Comparison of ENCODE assay signal across 14 mouse cellular contexts in the genomic region with DNA sequence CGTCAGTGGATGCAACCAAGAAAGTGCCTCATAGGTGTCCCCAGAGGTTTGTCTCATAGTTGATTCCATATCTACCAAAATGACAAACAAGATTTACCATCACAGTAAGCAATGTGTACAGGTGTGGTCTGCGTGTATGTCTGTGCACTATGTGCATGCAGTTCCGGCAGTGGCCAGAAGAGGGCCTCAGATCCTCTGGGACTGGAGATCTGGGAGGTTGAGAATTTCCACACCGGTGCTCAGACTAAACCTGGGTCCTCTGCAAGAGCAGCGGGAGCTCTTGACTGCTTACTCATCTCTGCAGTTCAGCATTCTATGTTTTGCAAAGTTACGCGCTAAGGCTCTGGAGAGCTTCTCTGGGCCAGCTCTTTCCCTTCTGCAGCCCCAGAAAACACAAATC. TPM values are rescaled to one million over a fixed set of nuclear protein-coding genes. Genes with fewer than 3 reads are reported as not detected.
DNase-seq lines count a peak whose midpoint lies in the region; ATAC-seq and TF ChIP-seq lines count a peak whose summit lies in the region.
"Had no signal": no experiment of that assay in that cellular context is flagged by ENCODE, and none has a peak within 500 bp of the region (broad histone marks: within the 10 kb centered on the region; RNA-seq: fewer than 3 reads in every experiment).

No protein-coding gene starts in this region.

- H3K79me2 ChIP-seq in liver, adult 2 months (ENCODE audit: control insufficient read depth, insufficient read depth, low read length): no peaks in the 10 kb centered on the region

- no peaks in the 10 kb centered on the region for H3K4me1 ChIP-seq in hindbrain, embryonic 11.5 days (replicated peaks; ENCODE audit: control insufficient read depth, insufficient read depth, low read length)
- peaks cover 13% of the 10 kb centered on the region for H3K4me1 ChIP-seq in hindbrain, embryonic 12.5 days
- H3K4me1 ChIP-seq in G1E (ENCODE audit: insufficient read depth, low read depth, low read length): peaks cover 96% of the 10 kb centered on the region
- H3K4me1 ChIP-seq in liver, adult 2 months (ENCODE audit: control insufficient read depth, insufficient read depth, low read length): no peaks in the 10 kb centered on the region
- no peaks in the 10 kb centered on the region for H3K4me1 ChIP-seq in forebrain, embryonic 13.5 days
- H3K4me1 ChIP-seq: hindbrain, embryonic 15.5 days had no signal

- no peak overlapping the region for H3K9ac ChIP-seq in hindbrain, embryonic 11.5 days (ENCODE audit: low read depth, low read length)
- no peak overlapping the region for H3K9ac ChIP-seq in hindbrain, embryonic 12.5 days
- no peak overlapping the region for H3K9ac ChIP-seq in liver, adult 2 months (ENCODE audit: low read depth, low read length)
- no peak overlapping the region for H3K9ac ChIP-seq in forebrain, embryonic 13.5 days
- H3K9ac ChIP-seq: hindbrain, embryonic 15.5 days had no signal

- TF ChIP-seq POLR2A in liver, adult 2 months (IDR thresholded peaks at IDR 0.05; ENCODE audit: extremely low read depth, insufficient read depth, low read length): no peak

- peak; percentile 25 for DNase-seq in hindbrain, embryonic 11.5 days (ENCODE audit: low spot score)
- DNase-seq in 3T3-L1 (ENCODE audit: low read depth, low spot score) (peak; percentile 33), G1E (ENCODE audit: low spot score) (no peak)
- DNase-seq in liver, adult 2 months (ENCODE audit: extremely low read depth, low read depth, low spot score): no peak
- no peak for DNase-seq in layer of hippocampus, postnatal 14 days (ENCODE audit: low spot score in 2 of 2)
- DNase-seq: cerebellum, postnatal 36 days; gastrocnemius, postnatal 36 days had no signal

- H3K9me3 ChIP-seq in hindbrain, embryonic 11.5 days (ENCODE audit: control insufficient read depth, low read length): no peaks in the 10 kb centered on the region
- no peaks in the 10 kb centered on the region for H3K9me3 ChIP-seq in hindbrain, embryonic 12.5 days (replicated peaks)
- H3K9me3 ChIP-seq in G1E (replicated peaks): no peaks in the 10 kb centered on the region
- H3K9me3 ChIP-seq in forebrain, embryonic 13.5 days (replicated peaks): no peaks in the 10 kb centered on the region
- H3K9me3 ChIP-seq: hindbrain, embryonic 15.5 days; midbrain, embryonic 10.5 days had no signal

- H3K27ac ChIP-seq in hindbrain, embryonic 11.5 days (ENCODE audit: low read depth, low read length): no peak overlapping the region
- no peak overlapping the region for H3K27ac ChIP-seq in hindbrain, embryonic 12.5 days
- no peak overlapping the region for H3K27ac ChIP-seq in liver, adult 2 months (replicated peaks; ENCODE audit: insufficient read depth, low read depth, low read length)
- no peak overlapping the region for H3K27ac ChIP-seq in forebrain, embryonic 13.5 days
- H3K27ac ChIP-seq: hindbrain, embryonic 15.5 days had no signal

- ATAC-seq in hindbrain, embryonic 11.5 days (ENCODE audit: low FRiP score): no peak
- no peak for ATAC-seq in hindbrain, embryonic 12.5 days (ENCODE audit: low FRiP score)
- ATAC-seq in G1E (ENCODE audit: extremely low read depth, insufficient number of reproducible peaks, low FRiP score, poor library complexity, severe bottlenecking): no peak
- no peak for ATAC-seq in monocyte, adult 5-6 weeks (replicated peaks; ENCODE audit: insufficient number of reproducible peaks, low FRiP score, low TSS enrichment, poor library complexity, severe bottlenecking)
- no peak for ATAC-seq in forebrain, embryonic 13.5 days

- H3K4me3 ChIP-seq in hindbrain, embryonic 11.5 days (ENCODE audit: low read depth, low read length): no peak overlapping the region
- no peak overlapping the region for H3K4me3 ChIP-seq in hindbrain, embryonic 12.5 days
- H3K4me3 ChIP-seq in G1E (ENCODE audit: low read depth, low read length): peak overlapping the region; percentile 60; the same call in 1 of the 2 replicates
- H3K4me3 ChIP-seq in liver, adult 2 months (ENCODE audit: insufficient read depth, low read depth, low read length): no peak overlapping the region
- no peak overlapping the region for H3K4me3 ChIP-seq in forebrain, embryonic 13.5 days
- H3K4me3 ChIP-seq: hindbrain, embryonic 15.5 days; midbrain, embryonic 10.5 days had no signal

- H3K4me2 ChIP-seq in hindbrain, embryonic 11.5 days (replicated peaks; ENCODE audit: low read depth, low read length): no peak overlapping the region
- H3K4me2 ChIP-seq in hindbrain, embryonic 12.5 days (replicated peaks): no peak overlapping the region
- H3K4me2 ChIP-seq in forebrain, embryonic 13.5 days: no peak overlapping the region
- H3K4me2 ChIP-seq: hindbrain, embryonic 15.5 days had no signal

- WGBS in hindbrain, embryonic 11.5 days: 89% methylated on average over 7 of the region's 7 CpGs
- 90% methylated on average over 7 of the region's 7 CpGs for WGBS in hindbrain, embryonic 12.5 days
- 92% methylated on average over 7 of the region's 7 CpGs for WGBS in liver, adult 2 months
- WGBS in forebrain, embryonic 13.5 days: 90% methylated on average over 7 of the region's 7 CpGs

- no peaks in the 10 kb centered on the region for H3K27me3 ChIP-seq in hindbrain, embryonic 11.5 days (ENCODE audit: control insufficient read depth, insufficient read depth, low read length)
- peaks cover 9% of the 10 kb centered on the region; the same call in 1 of the 2 replicates for H3K27me3 ChIP-seq in hindbrain, embryonic 12.5 days
- no peaks in the 10 kb centered on the region for H3K27me3 ChIP-seq in G1E (ENCODE audit: insufficient read depth, low read length)
- no peaks in the 10 kb centered on the region for H3K27me3 ChIP-seq in liver, adult 2 months (ENCODE audit: control insufficient read depth, insufficient read depth, low read length)
- H3K27me3 ChIP-seq in forebrain, embryonic 13.5 days: 0 out of 2 replicates have a peak, but pooled peaks cover 6% of the 10 kb centered on the region

- no peaks in the 10 kb centered on the region for H3K36me3 ChIP-seq in hindbrain, embryonic 11.5 days (ENCODE audit: control insufficient read depth, insufficient read depth, low read length)
- H3K36me3 ChIP-seq in hindbrain, embryonic 12.5 days: no peaks in the 10 kb centered on the region
- H3K36me3 ChIP-seq in G1E (replicated peaks): peaks cover 4% of the 10 kb centered on the region
- no peaks in the 10 kb centered on the region for H3K36me3 ChIP-seq in liver, adult 2 months (ENCODE audit: control insufficient read depth, insufficient read depth, low read length)
- no peaks in the 10 kb centered on the region for H3K36me3 ChIP-seq in forebrain, embryonic 13.5 days (ENCODE audit: poor library complexity, severe bottlenecking)
- H3K36me3 ChIP-seq: hindbrain, embryonic 15.5 days; midbrain, embryonic 10.5 days had no signal

- peak; percentile 86 for TF ChIP-seq CTCF in G1E (IDR thresholded peaks at IDR 0.05; ENCODE audit: low read depth, low read length)
- TF ChIP-seq CTCF in liver, adult 2 months (IDR thresholded peaks at IDR 0.05; ENCODE audit: low read depth, low read length): peak; percentile 41

RNA-seq across cellular contexts. Expression of a gene that starts 13.4 kb away (rescaled TPM):
- 38.1 and 38.2 TPM in 2 replicates for polyA plus RNA-seq in hindbrain, embryonic 11.5 days (2014; fragmentation: Nextera tagmentation; extraction: Ambion mirVana)
- polyA plus RNA-seq in hindbrain, embryonic 12.5 days (2016; fragmentation: Nextera tagmentation; extraction: Ambion mirVana): 50.0 and 50.5 TPM in 2 replicates
- total RNA-seq in G1E (2014; fragmentation: Nextera tagmentation): 60.2 and 60.9 TPM in 2 replicates
- total RNA-seq in G1E (2017): 16.6 and 19.0 TPM in 2 replicates
- polyA plus RNA-seq in G1E (2012): 19.6 and 26.0 TPM in 2 replicates
- 2.9 and 3.1 TPM in 2 replicates for total RNA-seq in liver, adult 2 months (2014; rRNA removed)
- polyA plus RNA-seq in liver, adult 2 months (2012; rRNA removed): 7.8 and 9.0 TPM in 2 replicates
- total RNA-seq in monocyte, adult 5-6 weeks (2017): 5.6 to 17.7 TPM (median 9.1 TPM) in 3 replicates
- 40.7 and 48.2 TPM in 2 replicates for polyA plus RNA-seq in forebrain, embryonic 13.5 days (2015; fragmentation: Nextera tagmentation; extraction: Ambion mirVana)
- 10 to 100 TPM; 17.0 to 18.1 TPM for total RNA-seq in layer of hippocampus, postnatal 14 days (2021)

RNA-seq across cellular contexts. Expression of a gene that starts 24.8 kb away (rescaled TPM):
- 2.6 and 3.1 TPM in 2 replicates for polyA plus RNA-seq in hindbrain, embryonic 11.5 days (2014; fragmentation: Nextera tagmentation; extraction: Ambion mirVana)
- 1.2 and 1.3 TPM in 2 replicates for polyA plus RNA-seq in hindbrain, embryonic 12.5 days (2016; fragmentation: Nextera tagmentation; extraction: Ambion mirVana)
- total RNA-seq in G1E (2014; fragmentation: Nextera tagmentation) (537 and 588 TPM in 2 replicates), G1E (2017) (104 and 131 TPM in 2 replicates)
- 649 and 739 TPM in 2 replicates for polyA plus RNA-seq in G1E (2012)
- total RNA-seq in liver, adult 2 months (2014; rRNA removed): not detected in 2 replicates
- polyA plus RNA-seq in liver, adult 2 months (2012; rRNA removed): not detected in 2 replicates
- total RNA-seq in monocyte, adult 5-6 weeks (2017): 1.6 to 8.2 TPM (median 4.6 TPM) in 3 replicates
- polyA plus RNA-seq in forebrain, embryonic 13.5 days (2015; fragmentation: Nextera tagmentation; extraction: Ambion mirVana): 0.19 and 0.31 TPM in 2 replicates
- total RNA-seq in layer of hippocampus, postnatal 14 days (2021): not detected
- total RNA-seq: gastrocnemius, postnatal 36 days had no signal
- polyA plus RNA-seq: neural tube, embryonic 14.5 days had no signal

RNA-seq across cellular contexts. Expression of a gene that starts 33.8 kb away (rescaled TPM):
- polyA plus RNA-seq in hindbrain, embryonic 11.5 days (2014; fragmentation: Nextera tagmentation; extraction: Ambion mirVana): not detected in 2 replicates
- polyA plus RNA-seq in hindbrain, embryonic 12.5 days (2016; fragmentation: Nextera tagmentation; extraction: Ambion mirVana): not detected in 2 replicates
- not detected in 2 replicates for total RNA-seq in G1E (2014; fragmentation: Nextera tagmentation)
- not detected in 2 replicates for total RNA-seq in G1E (2017)
- polyA plus RNA-seq in G1E (2012): not detected in 2 replicates
- 19.2 and 70.5 TPM in 2 replicates for total RNA-seq in liver, adult 2 months (2014; rRNA removed)
- 0.11 and 0.37 TPM in 2 replicates for polyA plus RNA-seq in liver, adult 2 months (2012; rRNA removed)
- total RNA-seq in monocyte, adult 5-6 weeks (2017): not detected in 3 replicates
- polyA plus RNA-seq in forebrain, embryonic 13.5 days (2015; fragmentation: Nextera tagmentation; extraction: Ambion mirVana): 0.14 TPM in 1 of 2 replicates, not detected in the other
- not detected for total RNA-seq in layer of hippocampus, postnatal 14 days (2021)
- total RNA-seq: gastrocnemius, postnatal 36 days had no signal
- polyA plus RNA-seq: erythroblast, embryonic 14.5 days; midbrain, embryonic 10.5 days; neural tube, embryonic 14.5 days had no signal

RNA-seq across cellular contexts. Expression of a gene that starts 44.0 kb away (rescaled TPM):
- 22.4 and 25.1 TPM in 2 replicates for polyA plus RNA-seq in hindbrain, embryonic 11.5 days (2014; fragmentation: Nextera tagmentation; extraction: Ambion mirVana)
- polyA plus RNA-seq in hindbrain, embryonic 12.5 days (2016; fragmentation: Nextera tagmentation; extraction: Ambion mirVana): 32.1 and 32.4 TPM in 2 replicates
- 35.7 and 39.0 TPM in 2 replicates for total RNA-seq in G1E (2014; fragmentation: Nextera tagmentation)
- 22.1 and 26.6 TPM in 2 replicates for total RNA-seq in G1E (2017)
- polyA plus RNA-seq in G1E (2012): 3.5 and 5.8 TPM in 2 replicates
- total RNA-seq in liver, adult 2 months (2014; rRNA removed): 14.4 and 19.8 TPM in 2 replicates
- 8.6 and 10.0 TPM in 2 replicates for polyA plus RNA-seq in liver, adult 2 months (2012; rRNA removed)
- 14.2 to 29.8 TPM (median 24.7 TPM) in 3 replicates for total RNA-seq in monocyte, adult 5-6 weeks (2017)
- polyA plus RNA-seq in forebrain, embryonic 13.5 days (2015; fragmentation: Nextera tagmentation; extraction: Ambion mirVana): 29.0 and 34.1 TPM in 2 replicates
- total RNA-seq in layer of hippocampus, postnatal 14 days (2021): 10 to 100 TPM; 39.7 to 43.6 TPM

Comparison
In these comparisons a context has a peak if more than half of its experiments do, and no peak if none do; other contexts are left out.
1. DNase-seq: peak in hindbrain, embryonic 11.5 days (single experiment) and 3T3-L1 (single experiment); none in G1E (single experiment), liver, adult 2 months (single experiment) and layer of hippocampus, postnatal 14 days (0 of 2).
2. RNA of a gene that starts 24.8 kb away (polyA plus RNA-seq): 649 to 739 TPM in G1E; 2.6 to 3.1 TPM in hindbrain, embryonic 11.5 days, 1.2 to 1.3 TPM in hindbrain, embryonic 12.5 days, 0.19 to 0.31 TPM in forebrain, embryonic 13.5 days and not detected in liver, adult 2 months; every median in the first group is over 100 times any median in the second.